Mouse (Mus musculus): ENCODE results near the gene C130050O18Rik.

The C130050O18Rik gene

GRCm38 (mm10) chr5:139464874-139465273, 59.8 kb downstream of the C130050O18Rik start:
- DNase-seq: no peak

All from kidney, adult 8-10 months (tissue).